Comparison of ENCODE assay signal across 17 mouse cellular contexts in the genomic region with DNA sequence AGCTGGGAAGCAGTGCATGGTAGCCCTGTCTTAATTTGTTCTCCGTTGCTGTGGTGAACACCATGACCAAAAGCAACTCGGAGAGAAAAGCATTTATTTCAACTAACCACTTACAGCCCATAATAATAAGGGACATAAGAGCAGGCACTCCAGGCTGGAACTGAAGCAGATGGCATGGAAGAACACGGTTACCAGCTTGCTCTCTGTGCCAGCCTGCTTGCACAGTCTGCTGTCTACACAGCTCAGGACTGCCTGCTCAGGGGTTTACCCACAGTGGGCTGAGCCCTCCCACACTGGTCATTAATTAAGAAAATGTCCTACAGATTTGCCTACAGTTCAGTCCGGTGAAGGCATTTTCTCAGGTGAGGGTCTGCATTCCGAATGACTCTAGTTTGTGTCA. TPM values are rescaled to one million over a fixed set of nuclear protein-coding genes. Genes with fewer than 3 reads are reported as not detected.
A peak's percentile ranks its signal among the peaks of the same experiment; 100 is the strongest.
DNase-seq lines count a peak whose midpoint lies in the region; ATAC-seq and TF ChIP-seq lines count a peak whose summit lies in the region.
"Had no signal": no experiment of that assay in that cellular context is flagged by ENCODE, and none has a peak within 500 bp of the region (broad histone marks: within the 10 kb centered on the region; RNA-seq: fewer than 3 reads in every experiment).

No protein-coding gene starts in this region.

- H3K4me3 ChIP-seq in cerebellum, adult 2 months (replicated peaks; ENCODE audit: insufficient read depth, low read depth, low read length), result no peak overlapping the region
- H3K4me3 ChIP-seq in liver, embryonic 11.5 days (ENCODE audit: low read depth, low read length), result no peak overlapping the region
- H3K4me3 ChIP-seq: hindbrain, embryonic 12.5 days; limb, embryonic 15.5 days; midbrain, embryonic 12.5 days had no signal

- DNase-seq in layer of hippocampus, adult 11-12 months (ENCODE audit: low spot score), result peak; percentile 22
- DNase-seq in layer of hippocampus, postnatal 25 days (ENCODE audit: extremely low spot score in 1 of 2, low spot score in 1 of 2), result no peak
- DNase-seq in cerebellum, adult 2 months, result peak; percentile 25 to 42
- peak; percentile 23 to 31 for DNase-seq in cerebellum, postnatal 36 days
- DNase-seq in telencephalon, adult 2 months (ENCODE audit: low read depth, low spot score), result peak; percentile 11
- no peak for DNase-seq in liver, embryonic 11.5 days (ENCODE audit: low spot score)
- DNase-seq in adrenal gland, postnatal 25 days, result no peak
- DNase-seq: embryo, embryonic 11 days; lung, embryonic 14.5 days had no signal

- 23% methylated on average over 5 of the region's 5 CpGs for WGBS in cerebellum, adult 2 months
- 77% methylated on average over 5 of the region's 5 CpGs for WGBS in liver, embryonic 11.5 days

- H3K9me3 ChIP-seq in liver, embryonic 11.5 days (ENCODE audit: control insufficient read depth, low read length), result no peaks in the 10 kb centered on the region
- H3K9me3 ChIP-seq: G1E; hindbrain, embryonic 12.5 days; limb, embryonic 15.5 days; midbrain, embryonic 12.5 days had no signal

- peaks cover 4% of the 10 kb centered on the region; the same call in 1 of the 2 replicates for H3K4me1 ChIP-seq in cerebellum, adult 2 months (ENCODE audit: control insufficient read depth, insufficient read depth, low read length)
- peaks cover 11% of the 10 kb centered on the region for H3K4me1 ChIP-seq in liver, embryonic 11.5 days (replicated peaks; ENCODE audit: control insufficient read depth, insufficient read depth, low read length)

- no peak overlapping the region for H3K9ac ChIP-seq in liver, embryonic 11.5 days (ENCODE audit: low read depth, low read length)
- H3K9ac ChIP-seq: hindbrain, embryonic 12.5 days; limb, embryonic 15.5 days; lung, embryonic 14.5 days; midbrain, embryonic 12.5 days had no signal

- no peak for TF ChIP-seq POLR2A in cerebellum, adult 2 months (IDR thresholded peaks at IDR 0.05; ENCODE audit: borderline replicate concordance, insufficient read depth, low read length)

- H3K27me3 ChIP-seq in cerebellum, adult 2 months (ENCODE audit: control insufficient read depth, insufficient read depth, low read length), result no peaks in the 10 kb centered on the region
- H3K27me3 ChIP-seq in liver, embryonic 11.5 days (replicated peaks; ENCODE audit: control insufficient read depth, insufficient read depth, low read length), result no peaks in the 10 kb centered on the region
- H3K27me3 ChIP-seq: hindbrain, embryonic 12.5 days; limb, embryonic 15.5 days had no signal

- H3K36me3 ChIP-seq in liver, embryonic 11.5 days (ENCODE audit: control insufficient read depth, insufficient read depth, low read length), result no peaks in the 10 kb centered on the region
- H3K36me3 ChIP-seq: G1E; hindbrain, embryonic 12.5 days; limb, embryonic 15.5 days; midbrain, embryonic 12.5 days had no signal

- H3K27ac ChIP-seq in cerebellum, adult 2 months (ENCODE audit: insufficient read depth, low read length), result no peak overlapping the region
- no peak overlapping the region for H3K27ac ChIP-seq in liver, embryonic 11.5 days (ENCODE audit: low read depth, low read length)
- H3K27ac ChIP-seq: hindbrain, embryonic 12.5 days; kidney, postnatal 0 days; limb, embryonic 15.5 days; macrophage; midbrain, embryonic 12.5 days had no signal

- no peak for TF ChIP-seq CTCF in cerebellum, adult 2 months (IDR thresholded peaks at IDR 0.05; ENCODE audit: borderline replicate concordance, insufficient read depth, low read depth, low read length)

- no peak for ATAC-seq in liver, embryonic 11.5 days (replicated peaks; ENCODE audit: low FRiP score)
- ATAC-seq: intestine, postnatal 0 days had no signal

- H3K4me2 ChIP-seq in liver, embryonic 11.5 days, result no peak overlapping the region
- H3K4me2 ChIP-seq: hindbrain, embryonic 12.5 days; limb, embryonic 15.5 days; lung, embryonic 14.5 days; midbrain, embryonic 12.5 days had no signal

RNA-seq across cellular contexts. Expression of a gene that starts 47.8 kb away (rescaled TPM):
- total RNA-seq in layer of hippocampus, postnatal 25 days (2021), result 1 to 10 TPM in 1 of 2 experiments, under 1 TPM in 1; 0.96 to 2.3 TPM
- 1.2 and 1.3 TPM in 2 replicates for polyA plus RNA-seq in cerebellum, adult 2 months (2012; rRNA removed)
- polyA plus RNA-seq in liver, embryonic 11.5 days (2014; fragmentation: Nextera tagmentation; extraction: Ambion mirVana), result 1.0 and 1.1 TPM in 2 replicates
- 0.27 and 0.29 TPM in 2 replicates for total RNA-seq in adrenal gland, postnatal 25 days (2021)
- total RNA-seq: granulocyte monocyte progenitor cell, adult 5-6 weeks had no signal
- polyA plus RNA-seq: G1E, macrophage had no signal

Comparison
In these comparisons a context has a peak if more than half of its experiments do, and no peak if none do; other contexts are left out.
1. DNase-seq: peak in layer of hippocampus, adult 11-12 months (single experiment), cerebellum, adult 2 months (2 of 2), cerebellum, postnatal 36 days (2 of 2) and telencephalon, adult 2 months (single experiment); none in layer of hippocampus, postnatal 25 days (0 of 2), liver, embryonic 11.5 days (single experiment) and adrenal gland, postnatal 25 days (single experiment).